Mouse (Mus musculus): ENCODE measurements around the gene Zbp1.

Zbp1 gene

DNA sequence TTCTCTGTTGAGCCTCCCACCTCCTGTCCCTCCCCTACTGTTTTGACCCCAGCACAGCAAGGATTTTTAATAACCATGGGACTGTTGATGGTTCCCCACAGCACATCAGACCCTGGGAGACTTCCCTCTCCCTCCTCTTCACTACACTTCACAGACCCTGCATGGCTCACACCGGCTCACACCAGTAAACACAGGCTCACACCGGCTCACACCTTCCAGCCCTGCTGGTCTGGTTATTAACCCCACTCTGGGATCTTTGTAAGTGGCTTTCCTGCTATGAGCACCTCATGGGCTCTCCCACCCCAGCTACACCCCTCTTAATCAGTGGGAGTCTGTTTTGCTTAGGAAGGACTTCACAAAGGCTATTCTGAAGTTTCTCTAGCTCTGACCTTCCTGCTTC is 29.2 kb upstream of the Zbp1 start:
- no peak for DNase-seq (ENCODE audit: extremely low read depth, insufficient read length, low spot score)

DNA sequence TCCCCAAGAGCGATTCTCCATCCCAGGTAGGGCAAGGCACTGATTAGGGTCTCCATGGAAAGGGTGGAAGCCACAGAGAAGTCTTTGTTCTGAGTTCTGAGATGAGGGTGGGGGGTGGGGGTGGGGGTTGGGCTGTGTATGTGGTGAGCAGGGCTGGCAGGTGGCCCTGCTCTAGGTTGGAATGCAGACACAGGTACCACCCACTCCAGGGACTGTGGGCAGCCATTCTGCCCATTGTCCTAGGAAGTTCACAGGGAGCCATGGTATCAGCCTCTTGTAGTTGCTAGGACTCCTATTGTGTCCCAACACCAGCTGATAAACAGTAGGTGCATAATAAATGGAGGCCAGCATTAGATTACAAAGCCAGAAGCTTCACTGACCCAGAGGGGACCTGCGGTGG is 28.5 kb upstream of the Zbp1 start:
- DNase-seq (ENCODE audit: extremely low read depth, insufficient read length, low spot score): no peak

DNA sequence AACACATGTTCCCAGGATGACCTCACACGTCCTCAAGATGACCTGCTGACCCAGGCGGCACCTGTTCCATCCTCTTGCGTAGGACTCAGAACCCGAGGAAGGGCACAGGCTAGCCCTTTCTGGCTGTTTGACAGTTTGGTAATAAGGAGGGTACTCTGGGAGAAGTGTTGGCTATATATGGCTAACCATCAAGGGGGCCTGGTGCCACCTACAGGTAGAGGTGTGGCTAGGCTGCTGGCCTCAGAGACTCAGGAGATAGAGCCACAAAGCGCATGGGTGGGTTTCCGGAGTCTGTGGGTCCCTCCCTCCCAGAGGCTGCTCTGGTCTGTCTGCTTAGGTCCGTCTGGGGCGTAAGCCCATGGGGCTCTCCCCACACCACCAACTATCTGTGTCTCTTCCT is 28.0 kb upstream of the Zbp1 start:
- DNase-seq (ENCODE audit: extremely low read depth, insufficient read length, low spot score): no peak

DNA sequence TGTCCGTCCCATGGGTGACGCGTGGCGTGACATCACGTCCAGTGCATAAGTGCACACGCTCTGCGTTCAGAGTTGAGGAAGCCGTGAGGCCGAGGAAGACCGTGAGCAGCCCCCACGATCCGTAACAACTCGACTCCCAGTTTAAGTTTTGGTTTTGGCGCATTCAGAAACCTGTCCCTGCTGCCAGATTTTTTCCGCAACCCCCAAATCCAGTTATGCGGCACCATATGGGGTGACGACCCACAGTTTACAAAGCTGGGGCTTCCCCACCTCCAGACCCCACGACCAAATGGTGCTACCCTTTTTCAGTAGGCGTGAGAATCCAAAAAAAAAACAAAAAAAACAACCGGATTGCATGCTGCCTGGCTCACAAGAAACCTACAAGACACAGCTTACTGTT is 26.5 kb upstream of the Zbp1 start:
- DNase-seq (ENCODE audit: extremely low read depth, insufficient read length, low spot score): no peak

DNA sequence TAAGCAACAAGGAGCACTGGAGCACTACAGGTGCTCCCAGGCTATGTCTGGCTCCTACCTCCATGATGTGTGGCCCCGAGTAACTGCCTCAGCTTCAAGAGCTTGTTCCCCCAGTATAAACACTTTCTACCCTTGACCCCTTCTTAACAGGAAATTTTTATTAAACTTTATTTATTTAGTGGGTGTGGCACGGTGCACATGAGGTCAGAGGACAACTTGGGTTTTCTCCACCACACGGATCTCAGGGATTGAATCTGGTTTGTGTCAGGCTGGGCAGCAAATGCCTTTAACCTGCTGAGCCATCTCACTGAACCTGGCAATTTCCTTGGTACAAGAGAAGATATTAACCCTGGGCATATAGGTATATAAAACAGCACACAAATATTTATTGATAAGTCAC is 25.4 kb upstream of the Zbp1 start:
- no peak for DNase-seq (ENCODE audit: extremely low read depth, insufficient read length, low spot score)

DNA sequence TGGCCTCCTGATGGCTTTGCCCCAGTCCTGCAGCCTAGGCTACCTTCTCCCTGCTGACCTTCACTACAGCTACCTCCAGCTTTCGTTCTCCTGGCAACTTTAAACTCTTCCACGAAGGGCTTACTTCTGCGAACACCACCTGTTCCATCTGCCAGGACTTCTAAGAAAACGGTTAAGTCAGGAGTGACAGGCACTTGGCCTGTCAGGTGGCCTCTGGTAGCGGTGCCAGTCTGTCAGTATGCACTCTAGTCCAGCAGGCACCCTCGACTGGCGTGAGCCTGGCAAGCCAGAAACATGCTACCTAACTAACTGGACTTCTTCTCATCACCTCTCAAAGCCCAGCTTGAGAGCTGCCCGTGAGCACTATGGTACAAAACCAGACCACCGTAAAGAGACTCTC is 24.9 kb upstream of the Zbp1 start:
- no peak for DNase-seq (ENCODE audit: extremely low read depth, insufficient read length, low spot score)

DNA sequence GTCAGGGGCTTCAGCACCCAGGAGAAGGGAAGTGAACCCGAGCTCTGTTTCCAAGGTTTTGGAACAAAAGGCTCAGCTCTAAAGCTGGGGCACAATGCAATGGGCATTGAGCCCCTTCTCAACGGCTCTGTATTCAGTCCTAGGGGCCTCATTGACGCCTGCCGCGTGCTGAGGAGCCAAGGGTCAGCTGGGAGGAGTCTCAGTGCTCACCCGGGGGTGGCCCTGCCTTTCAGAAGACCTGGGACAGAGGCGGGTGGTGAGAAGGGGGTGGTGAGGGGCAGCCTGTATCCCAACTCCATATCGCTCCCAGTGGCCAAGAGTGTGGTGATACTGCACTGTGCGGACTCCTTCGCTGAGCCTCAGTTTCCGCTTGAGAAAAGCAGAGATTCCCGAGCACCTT is 24.2 kb upstream of the Zbp1 start:
- no peak for DNase-seq (ENCODE audit: extremely low read depth, insufficient read length, low spot score)

DNA sequence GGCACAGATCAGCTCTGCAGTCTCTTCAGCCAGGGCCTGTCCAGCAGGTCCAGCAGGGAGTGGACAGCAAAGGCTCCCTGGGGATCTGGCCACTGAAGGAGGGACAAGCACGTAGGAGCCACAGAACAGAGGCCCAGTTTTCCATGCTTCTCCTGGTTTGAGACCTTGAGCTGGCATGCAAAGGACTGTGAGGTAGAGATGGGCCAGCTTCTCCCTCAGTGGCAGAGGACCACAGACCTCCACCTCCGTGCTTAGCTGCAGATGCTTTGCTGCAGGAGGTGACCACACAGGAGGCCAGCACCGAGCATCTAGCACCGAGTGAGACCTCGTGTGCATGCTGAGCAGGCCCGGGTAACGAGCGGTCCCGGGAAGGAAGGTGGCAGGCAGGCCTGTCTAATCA is 22.0 kb upstream of the Zbp1 start:
- no peak for DNase-seq (ENCODE audit: extremely low read depth, insufficient read length, low spot score)

DNA sequence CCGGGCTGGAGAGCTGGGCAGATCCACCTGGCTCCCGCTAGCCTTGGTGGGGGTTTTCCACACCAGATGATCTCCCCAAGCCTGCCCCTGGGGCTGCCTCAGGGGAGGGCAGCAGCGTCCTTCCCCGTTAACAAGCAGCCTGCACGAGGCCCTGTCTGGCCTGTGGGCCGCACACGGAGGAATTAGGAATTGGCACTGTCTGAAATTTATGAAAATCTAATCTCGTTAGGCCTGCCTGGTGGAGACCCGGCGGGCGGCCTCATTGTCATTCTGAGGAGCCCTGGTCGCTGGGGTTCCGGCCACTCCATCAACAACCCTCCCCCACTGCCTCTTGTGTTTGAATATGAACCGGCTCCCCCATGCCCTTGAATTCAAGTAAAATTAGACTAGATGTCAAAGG is 19.8 kb upstream of the Zbp1 start:
- DNase-seq (ENCODE audit: extremely low read depth, insufficient read length, low spot score): no peak

DNA sequence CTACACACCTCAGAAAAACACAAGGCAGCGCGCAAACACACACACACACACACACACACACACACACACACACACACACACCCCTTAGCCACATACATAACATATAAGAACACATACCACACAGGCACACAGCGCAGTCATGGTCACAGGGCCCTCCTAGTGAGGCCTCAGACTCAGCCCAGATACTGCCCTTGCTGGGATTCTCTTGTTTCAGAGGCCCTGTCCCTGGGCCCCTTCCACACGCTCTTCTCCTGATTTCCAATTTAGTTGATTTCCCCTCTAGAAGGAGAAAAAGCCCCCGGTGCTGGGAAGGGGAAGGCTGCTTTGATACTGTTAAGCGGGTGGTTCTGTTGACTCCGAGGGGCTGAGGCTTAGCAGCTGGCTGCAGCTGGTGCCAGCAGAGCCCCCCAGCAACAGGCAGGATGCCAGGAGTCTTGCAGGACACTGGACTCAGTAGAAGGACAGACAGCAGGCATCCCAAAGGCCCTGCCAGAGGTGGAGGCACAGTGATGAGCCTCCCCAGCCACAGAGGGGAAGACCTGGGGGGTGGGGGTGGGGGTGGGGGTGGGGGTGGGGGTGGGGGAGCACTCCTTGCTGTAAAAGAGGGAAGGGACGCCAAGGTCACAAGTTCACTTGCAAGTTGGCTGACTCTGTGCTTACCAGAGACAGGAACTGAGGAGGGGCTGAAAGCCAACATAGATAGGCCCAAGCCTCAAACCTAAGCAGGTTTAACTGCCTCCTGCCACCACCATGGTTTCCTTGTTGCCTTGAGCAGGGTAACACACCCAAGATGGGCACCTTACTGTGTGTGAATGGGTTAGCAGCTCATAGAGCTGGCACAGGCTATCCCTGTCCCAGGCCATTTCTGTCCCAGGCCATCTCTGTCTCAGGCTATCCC is 17.0 kb upstream of the Zbp1 start:
- no peak for DNase-seq (ENCODE audit: extremely low read depth, insufficient read length, low spot score)

DNA sequence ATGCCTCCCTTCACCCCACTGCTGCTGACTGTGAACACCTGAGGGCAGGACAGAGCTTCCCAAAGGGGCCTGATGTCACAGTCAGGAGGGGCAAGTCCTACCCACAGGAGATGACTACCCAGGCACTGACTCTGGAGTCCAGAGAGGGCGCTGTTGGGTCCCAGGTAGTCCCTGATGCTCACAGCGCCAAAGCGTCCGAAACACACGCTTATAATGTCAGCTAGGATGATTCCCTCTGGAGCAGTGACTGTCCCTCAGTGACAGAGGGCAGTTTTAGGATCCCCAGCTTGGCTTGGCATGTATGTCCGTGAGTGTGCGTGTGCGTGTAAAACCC is 14.0 kb upstream of the Zbp1 start:
- no peak for DNase-seq (ENCODE audit: extremely low read depth, insufficient read length, low spot score)

DNA sequence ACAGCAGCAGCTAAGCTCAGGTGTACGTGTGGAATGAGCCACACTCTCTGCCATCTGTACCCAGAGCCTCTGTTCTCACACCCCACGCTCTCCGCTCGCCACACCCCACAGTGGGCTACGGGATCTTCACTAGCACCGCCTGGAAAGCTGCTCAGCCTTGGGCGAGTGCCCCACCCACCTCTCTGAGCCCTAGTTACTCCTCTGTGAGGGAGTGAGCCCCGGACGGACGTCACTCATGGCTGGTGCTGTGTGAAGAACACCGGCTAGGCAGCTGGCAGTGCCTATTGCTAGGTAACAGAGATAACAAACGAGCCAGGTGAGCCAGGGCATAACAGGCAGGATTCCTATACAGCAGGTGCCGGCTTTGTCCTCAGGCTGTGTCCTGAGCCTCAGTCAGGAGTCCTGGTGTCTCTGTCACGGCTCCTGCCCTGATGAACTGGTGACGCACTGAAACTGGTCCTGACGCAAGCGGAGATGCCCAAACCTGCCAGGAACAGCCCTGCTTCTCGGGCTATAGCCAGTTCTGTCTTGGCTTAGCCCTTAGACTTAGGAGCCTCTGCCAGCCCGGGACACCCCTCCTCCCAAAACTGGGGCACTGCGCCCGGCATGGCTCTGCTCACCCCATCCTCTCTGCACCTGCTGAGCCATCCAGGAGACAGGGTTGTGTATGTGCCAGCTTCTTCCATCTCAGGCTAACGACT is 13.5 kb upstream of the Zbp1 start:
- DNase-seq (ENCODE audit: extremely low read depth, insufficient read length, low spot score): no peak

DNA sequence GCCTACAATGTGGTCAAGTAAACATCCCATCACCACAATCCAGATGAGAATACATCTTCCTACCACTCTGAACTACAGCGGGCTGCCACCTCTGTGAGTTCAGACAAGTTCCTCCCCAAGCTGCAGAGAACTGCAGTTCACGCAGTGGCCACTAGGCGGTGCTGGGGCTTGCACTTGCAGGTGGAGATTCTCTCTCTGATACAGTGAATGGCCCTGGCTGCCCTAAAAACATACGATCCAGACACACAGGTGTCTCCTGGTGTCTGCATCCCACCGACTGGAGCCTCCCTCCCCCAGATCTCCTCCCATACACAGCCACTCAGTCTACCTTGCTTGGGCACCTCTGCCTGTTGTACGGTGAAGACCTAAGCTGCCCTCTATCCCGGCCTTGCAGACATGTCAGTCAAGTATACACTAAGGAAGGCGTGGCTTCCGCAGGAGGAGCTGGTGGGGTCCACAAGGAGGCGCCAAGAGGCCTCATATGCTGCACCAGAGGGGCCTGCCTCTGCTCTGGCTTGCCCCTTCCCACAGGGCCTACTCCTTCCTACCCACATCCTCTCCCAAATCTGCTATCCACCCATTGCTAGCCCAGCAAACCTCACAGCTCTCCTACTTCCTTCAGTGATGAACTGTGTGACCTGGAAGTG is 11.0 kb upstream of the Zbp1 start:
- peak; percentile 63 for DNase-seq (ENCODE audit: extremely low read depth, insufficient read length, low spot score)

DNA sequence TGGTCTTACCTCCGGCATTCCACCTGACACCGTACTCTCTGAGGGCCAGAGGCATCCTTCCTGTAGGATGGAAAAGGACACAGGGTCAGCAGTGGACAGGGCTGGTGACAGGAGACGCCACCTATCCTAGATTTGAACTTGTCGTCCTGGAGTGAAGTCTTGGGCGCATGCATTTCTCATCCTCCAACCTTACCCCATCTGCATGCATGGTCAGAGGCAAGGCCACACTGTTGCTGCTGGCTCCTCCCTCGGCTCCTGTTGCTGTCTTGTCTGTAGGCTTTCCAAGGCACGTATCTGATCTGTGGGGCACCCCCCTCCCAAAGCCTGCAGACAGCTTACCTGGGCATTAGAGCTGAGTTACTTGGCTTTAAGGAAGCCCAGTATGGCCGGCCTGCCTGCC is 9.8 kb upstream of the Zbp1 start:
- DNase-seq (ENCODE audit: extremely low read depth, insufficient read length, low spot score): no peak

DNA sequence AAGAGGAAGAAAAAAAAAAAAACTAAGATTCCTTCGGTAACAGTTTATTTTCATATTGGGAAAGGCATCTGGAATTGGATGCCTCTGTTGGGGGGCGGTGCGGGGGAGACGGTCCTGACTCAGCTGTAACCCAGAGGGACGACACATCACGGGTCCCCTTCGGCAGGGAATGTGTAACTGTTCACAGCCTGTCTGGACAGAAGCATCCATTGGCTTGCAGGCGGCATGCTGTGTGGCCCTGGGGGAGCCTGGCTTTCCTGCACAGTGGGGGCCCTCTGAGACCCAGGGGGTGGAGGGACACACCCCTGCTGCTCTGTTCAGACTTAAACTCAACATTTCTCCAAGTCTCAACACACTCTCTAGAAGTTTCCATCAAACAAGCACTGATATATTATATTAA is 8.1 kb upstream of the Zbp1 start:
- no peak for DNase-seq (ENCODE audit: extremely low read depth, insufficient read length, low spot score)

DNA sequence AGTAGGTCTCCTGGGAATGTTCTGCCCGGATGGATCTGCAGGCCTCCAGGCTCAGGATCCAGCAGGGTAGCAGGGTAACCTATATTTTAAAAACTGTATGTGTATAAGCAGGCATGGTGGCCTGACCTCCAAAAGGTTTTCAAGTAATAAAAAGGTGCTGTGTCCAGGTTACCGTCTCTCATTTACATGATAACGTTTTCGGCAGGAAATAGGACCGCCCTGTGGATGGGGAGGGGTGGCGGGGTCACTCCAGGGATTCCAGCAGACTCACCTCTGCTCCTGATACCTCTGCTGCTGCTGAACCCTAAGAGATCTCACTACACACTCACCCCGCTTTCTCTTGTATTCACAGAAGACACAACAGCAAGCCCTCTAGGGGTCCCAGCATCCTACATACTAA is 7.2 kb upstream of the Zbp1 start:
- DNase-seq (ENCODE audit: extremely low read depth, insufficient read length, low spot score): no peak

DNA sequence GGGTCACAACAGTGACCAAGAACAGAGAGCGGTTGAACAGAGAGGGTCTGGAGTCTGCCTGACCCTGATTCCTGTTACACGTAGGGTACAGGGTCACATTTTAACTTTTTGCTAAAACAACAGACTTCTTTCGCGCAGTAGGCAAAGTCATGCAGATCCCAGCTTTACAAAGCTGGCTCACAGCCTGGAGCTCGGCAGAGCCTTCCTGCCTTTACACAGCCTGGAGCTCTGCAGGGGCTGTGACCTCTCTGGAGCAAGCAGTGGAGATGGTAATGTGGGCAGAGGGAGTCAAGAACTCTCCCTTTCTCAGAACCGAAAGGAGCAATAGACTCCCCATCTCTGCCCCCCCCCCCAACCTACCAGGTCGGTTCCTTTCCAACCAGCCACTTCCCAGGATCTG is 6.1 kb upstream of the Zbp1 start:
- DNase-seq (ENCODE audit: extremely low read depth, insufficient read length, low spot score): no peak

DNA sequence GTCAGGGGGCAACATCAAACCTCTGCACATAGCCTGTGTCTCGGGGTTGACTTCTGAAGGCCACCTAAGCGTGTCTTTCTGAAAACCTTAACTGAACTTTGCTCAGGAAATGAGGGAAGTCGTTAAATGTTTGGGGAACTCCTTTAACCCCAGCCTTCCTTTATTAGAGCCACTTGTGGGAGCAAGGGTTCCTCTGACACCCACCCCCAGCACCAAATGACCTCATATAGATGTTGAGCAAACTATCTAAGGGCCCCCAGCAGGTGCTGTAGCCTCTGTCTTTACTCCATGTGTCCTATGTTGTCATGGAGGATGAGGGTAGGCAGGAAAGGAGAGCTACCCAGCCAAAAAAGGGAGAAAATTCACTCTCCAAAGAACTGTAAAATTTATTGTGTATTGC is 5.4 kb upstream of the Zbp1 start:
- DNase-seq (ENCODE audit: extremely low read depth, insufficient read length, low spot score): no peak

DNA sequence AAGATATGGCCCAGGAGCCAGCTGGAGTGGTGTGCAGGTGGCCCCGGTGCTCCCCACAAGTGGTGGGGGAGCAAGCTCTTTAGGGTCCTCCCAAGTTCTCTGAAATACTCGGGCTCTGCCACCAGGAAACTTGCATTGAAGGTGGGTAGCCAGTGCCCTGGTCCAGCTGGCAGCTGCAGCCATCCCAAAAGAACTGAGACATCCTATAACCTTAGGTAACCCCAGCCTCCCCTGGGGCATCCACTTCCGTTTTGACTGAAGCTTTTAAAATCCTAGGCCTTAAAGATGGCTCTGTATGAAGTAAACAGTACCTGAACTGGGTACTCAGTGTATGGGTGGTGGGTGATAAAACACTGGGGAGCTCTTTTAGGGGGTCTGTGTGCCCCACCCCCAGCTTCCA is 4.8 kb upstream of the Zbp1 start:
- DNase-seq (ENCODE audit: extremely low read depth, insufficient read length, low spot score): no peak

DNA sequence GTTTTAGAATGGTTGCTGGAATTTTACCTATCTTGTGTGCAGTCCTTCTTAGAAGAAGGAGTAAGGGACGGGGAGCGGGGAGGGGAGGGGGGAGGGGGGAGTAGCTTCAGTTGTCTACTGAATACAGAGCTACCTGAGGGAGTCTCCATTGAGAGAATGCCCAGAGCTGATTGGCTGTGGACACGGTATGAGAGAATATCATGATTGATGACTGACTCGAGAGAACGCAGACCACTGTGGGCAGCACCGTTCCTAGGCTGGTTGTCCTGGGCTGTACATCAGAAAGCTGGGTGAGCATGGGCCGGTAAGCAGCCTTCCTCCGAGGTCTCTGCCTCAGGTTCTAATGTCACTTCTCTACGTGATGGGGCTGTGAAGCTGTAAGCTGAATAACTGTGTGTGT is 2.0 kb upstream of the Zbp1 start:
- no peak for DNase-seq (ENCODE audit: extremely low read depth, insufficient read length, low spot score)

DNA sequence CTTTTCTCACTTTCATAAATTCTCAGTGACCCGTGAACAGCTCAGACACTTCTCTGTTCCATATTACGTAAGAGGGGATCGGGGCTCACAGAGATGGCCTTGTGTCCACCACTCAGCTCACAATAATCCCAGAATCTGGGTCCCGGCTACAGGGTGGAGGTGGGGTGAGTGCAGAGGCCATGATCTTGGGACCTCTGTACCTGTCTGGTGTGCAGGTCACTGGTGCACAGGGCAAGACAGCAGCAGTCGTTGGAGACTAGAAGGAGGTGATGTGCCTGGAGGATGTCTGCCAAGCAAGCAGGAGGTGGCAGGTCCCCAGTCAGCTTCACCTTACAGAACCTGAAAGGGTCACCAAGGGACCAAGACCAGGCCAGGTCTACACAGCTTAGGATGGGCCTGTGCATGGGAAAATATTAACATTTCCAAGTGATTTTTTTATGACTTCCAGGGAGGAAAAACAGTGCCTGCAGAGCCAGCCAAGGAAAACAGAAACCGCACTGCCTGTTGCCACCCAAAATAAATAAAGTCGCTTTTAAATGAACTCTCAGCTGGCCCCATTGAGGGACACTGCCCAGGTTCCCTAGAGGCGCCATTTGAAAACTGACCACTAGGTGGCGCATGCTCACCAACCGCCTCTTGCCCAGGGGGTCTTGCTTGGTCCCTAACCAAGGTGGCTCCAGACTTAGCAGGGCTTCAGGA is 682 bp upstream of the Zbp1 start:
- DNase-seq (ENCODE audit: extremely low read depth, insufficient read length, low spot score): no peak

Data from 3134 (cell line).